Mouse (Mus musculus) olfactory bulb, adult 2 months (tissue): Measurements from ENCODE around the gene Ccno.

Experiments
- CTCF ChIP-seq: fragments of 200-500 bp; IDR thresholded peaks from 2 replicates; pipeline ENCODE4 v1.5.1; 2012; ENCODE audit warnings: low read depth, mild to moderate bottlenecking, low read length, moderate library complexity; ENCODE audit not compliant: insufficient read depth
- POLR2A ChIP-seq: fragments of 200-500 bp; IDR thresholded peaks from 2 replicates; pipeline ENCODE4 v1.6.1; 2012; ENCODE audit warnings: mild to moderate bottlenecking, low read depth, low read length, moderate library complexity; ENCODE audit not compliant: insufficient read depth

DNA sequence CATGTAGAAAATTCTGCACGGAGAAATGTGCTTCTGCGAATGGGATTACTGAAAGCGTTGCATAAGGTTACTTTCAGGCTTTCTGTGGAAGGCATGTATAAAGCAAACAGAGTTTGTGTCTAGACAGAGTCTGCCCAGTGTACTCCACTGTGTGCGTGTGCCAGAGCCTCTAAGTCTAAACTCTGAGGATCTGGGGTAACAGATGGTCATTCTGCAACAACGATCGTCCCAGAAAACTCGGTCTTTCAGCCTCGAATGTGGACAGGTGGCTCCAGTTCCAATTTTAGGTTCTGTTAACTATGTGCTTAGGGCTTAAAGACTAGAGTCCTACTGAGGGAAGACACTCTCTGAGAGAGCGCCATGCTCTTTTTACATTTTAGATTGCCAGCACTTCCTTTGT is 42.3 kb upstream of the Ccno start:
- no peak for TF ChIP-seq CTCF
- TF ChIP-seq POLR2A: no peak
